Mouse (Mus musculus): ENCODE results near the gene Wdhd1. TPM values are rescaled to one million over a fixed set of nuclear protein-coding genes. Genes with fewer than 3 reads are reported as not detected.

Gene Wdhd1
- polyA plus RNA-seq, 1 experiment from 2014 or later, result 18.1 TPM

DNA sequence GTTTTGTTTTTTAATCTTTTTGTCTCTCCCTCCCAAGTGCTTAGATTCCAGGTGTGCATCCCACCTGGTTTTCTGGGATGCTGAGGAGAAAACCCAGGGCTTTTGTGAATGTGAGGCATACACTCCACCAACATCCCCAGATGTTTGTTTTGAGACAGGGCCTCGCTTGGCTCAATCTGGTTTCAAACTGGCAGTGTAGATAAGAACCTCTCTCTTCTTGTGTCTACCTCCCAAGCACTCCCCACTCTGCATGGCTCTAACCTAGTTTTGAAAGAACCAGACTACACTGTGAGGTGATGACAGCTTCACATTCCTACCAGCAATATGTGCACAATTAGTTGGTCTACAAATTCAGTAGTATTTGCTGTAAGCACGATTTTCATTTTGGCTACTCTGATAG, 43.1 kb downstream of the Wdhd1 start:
- no peaks in the 10 kb centered on the region for H3K9me3 ChIP-seq
- no peaks in the 10 kb centered on the region for H3K27me3 ChIP-seq (replicated peaks)
- 80% methylated on average over 2 of the region's 2 CpGs for WGBS
- ATAC-seq (replicated peaks), result no peak
- no peak overlapping the region for H3K4me2 ChIP-seq
- H3K27ac ChIP-seq, result no peak overlapping the region
- H3K36me3 ChIP-seq (replicated peaks), result no peaks in the 10 kb centered on the region
- H3K4me1 ChIP-seq, result no peaks in the 10 kb centered on the region
- no peak overlapping the region for H3K4me3 ChIP-seq
- H3K9ac ChIP-seq, result no peak overlapping the region

DNA sequence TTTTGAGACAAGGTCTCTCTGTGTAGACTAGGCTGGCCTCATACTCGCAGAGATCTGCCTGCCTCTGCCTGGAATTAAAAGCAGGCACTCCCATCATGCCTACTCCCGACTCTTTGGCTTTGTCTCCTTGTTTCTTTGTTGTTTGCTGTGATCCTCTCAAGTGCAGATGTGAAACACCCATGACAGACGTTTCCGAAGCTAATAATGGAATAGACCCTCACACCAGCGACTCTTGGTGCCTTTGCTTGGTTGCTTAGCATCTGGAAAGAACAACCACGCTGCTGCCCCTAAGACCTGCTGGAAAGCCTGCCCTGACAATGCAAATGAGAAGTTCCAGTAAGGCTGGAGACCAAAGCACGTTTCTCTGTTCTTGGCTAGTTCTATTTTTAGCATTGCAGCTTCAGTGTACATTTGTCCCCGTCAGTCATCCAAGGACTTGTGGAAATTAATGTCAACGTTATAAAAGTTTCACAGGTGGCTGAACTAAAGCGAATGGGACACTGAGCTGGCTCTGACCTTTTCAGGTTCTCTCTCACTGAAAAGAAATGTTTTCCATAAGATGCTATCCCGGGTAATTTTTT, 46.8 kb downstream of the Wdhd1 start:
- no peaks in the 10 kb centered on the region for H3K36me3 ChIP-seq (replicated peaks)
- no peaks in the 10 kb centered on the region for H3K4me1 ChIP-seq
- no peaks in the 10 kb centered on the region for H3K9me3 ChIP-seq
- no peak for ATAC-seq (replicated peaks)
- no peak overlapping the region for H3K9ac ChIP-seq
- WGBS, result 87% methylated on average over 11 of the region's 11 CpGs
- no peak overlapping the region for H3K4me3 ChIP-seq
- H3K27ac ChIP-seq, result no peak overlapping the region
- no peak overlapping the region for H3K4me2 ChIP-seq
- H3K27me3 ChIP-seq (replicated peaks), result no peaks in the 10 kb centered on the region

DNA sequence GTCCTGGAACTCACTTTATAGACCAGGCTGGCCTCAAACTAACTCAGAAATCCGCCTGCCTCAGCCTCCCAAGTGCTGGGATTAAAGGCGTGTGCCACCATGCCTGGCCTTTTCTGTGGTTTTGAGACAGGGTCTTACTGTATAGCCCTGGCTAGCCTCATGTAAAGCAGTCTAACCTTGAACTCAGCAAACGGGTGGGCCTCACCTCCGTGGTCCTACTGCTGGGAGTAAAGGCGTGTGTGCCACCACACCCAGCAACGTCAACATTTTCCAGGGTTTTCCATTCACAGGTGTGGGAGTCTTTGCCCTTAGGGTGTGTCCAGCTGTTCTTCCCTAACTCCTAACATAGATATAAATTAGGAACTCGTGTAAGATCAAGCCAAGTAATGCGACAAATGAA, 50.7 kb downstream of the Wdhd1 start:
- Histone ChIP-seq H3K27me3 (replicated peaks) (no peaks in the 10 kb centered on the region), H3K9me3 (no peaks in the 10 kb centered on the region), H3K4me1 (no peaks in the 10 kb centered on the region), H3K36me3 (replicated peaks) (no peaks in the 10 kb centered on the region), H3K4me2 (no peak overlapping the region), H3K9ac (no peak overlapping the region), H3K4me3 (no peak overlapping the region), H3K27ac (no peak overlapping the region)
- ATAC-seq (replicated peaks), result no peak
- WGBS, result 93% methylated on average over 8 of the region's 8 CpGs

DNA sequence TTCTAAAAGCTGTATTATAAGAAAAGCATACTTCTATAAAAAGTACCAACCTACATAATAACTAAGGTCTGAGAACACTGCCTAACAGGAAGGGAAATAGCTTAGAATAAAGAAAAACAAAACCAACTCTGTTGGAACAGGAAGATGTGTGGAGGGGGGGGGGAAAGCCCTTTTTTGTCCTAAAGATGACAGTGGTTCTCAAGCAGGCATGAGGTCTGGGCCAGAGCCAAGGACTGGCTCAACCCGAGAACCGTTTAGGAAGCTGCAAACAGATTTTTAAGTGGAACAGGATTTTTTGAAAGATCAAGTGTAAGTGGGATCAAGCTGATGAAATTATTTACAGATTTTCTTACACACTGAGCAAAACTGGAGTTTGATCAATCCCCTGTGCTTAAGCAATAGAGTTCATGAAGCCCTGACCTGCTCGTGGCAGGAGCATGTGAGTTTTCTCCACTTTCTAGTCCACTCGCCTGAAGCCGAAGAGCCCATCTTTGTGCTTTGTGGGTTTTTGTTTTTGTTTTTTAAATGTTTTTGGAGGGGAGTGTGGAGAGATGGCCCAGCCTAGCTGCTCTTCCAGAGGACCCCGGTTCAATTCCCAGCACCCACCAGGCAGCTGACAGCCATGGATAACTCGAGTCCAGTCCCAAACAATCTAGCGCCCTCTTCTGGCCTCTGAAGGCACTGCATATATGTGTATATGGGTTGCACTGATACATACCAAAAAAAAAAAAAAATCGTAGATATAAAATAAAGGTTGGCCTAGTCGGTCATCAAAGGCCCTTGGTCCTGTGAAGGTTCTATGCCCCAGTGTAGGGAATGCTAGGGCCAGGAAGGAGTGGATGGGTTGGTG, 52.0 kb downstream of the Wdhd1 start:
- Histone ChIP-seq H3K9me3 (no peaks in the 10 kb centered on the region), H3K27me3 (replicated peaks) (no peaks in the 10 kb centered on the region), H3K9ac (no peak overlapping the region), H3K4me3 (no peak overlapping the region), H3K4me2 (no peak overlapping the region), H3K27ac (no peak overlapping the region), H3K36me3 (replicated peaks) (no peaks in the 10 kb centered on the region), H3K4me1 (no peaks in the 10 kb centered on the region)
- ATAC-seq (replicated peaks), result no peak
- 85% methylated on average over 10 of the region's 10 CpGs for WGBS

DNA sequence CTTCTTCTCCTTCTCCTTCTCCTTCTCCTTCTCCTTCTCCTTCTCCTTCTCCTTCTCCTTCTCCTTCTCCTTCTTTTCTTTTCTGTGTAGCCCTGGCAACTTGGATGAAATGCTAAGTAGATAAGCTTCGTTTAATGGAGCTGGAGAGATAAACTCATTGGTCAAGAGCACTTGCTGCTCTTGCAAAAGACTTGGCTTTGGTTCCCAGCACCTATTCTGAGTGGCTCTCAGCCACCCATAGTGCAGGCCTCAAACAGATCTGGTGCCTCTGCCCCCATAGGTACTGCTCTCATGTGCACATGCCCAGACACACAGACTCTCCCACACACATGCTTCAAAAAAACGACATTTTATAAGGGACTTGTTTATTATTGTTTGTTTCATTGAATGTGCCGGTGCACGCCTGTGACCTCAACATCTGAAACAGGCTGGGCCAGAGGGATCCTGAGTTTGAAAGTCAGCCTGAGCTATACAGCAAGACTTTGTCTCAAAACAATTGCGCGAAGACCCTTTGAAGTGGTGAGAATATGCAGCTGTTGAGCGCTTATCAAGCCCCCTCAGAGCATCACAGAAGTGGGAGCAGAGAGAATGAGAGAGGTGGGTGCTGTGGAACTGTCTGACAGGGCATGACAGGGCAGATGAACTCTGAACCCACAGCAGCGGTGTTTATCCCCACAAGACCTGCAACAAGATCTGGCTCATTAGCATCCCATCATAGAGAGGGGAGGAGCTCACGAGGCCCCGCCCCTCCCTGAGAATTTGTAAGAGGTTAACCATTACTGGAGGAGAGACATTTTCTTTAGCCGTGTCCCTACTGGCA, 53.8 kb downstream of the Wdhd1 start:
- no peak overlapping the region for H3K9ac ChIP-seq
- H3K9me3 ChIP-seq, result no peaks in the 10 kb centered on the region
- no peaks in the 10 kb centered on the region for H3K27me3 ChIP-seq (replicated peaks)
- no peak overlapping the region for H3K4me3 ChIP-seq
- ATAC-seq (replicated peaks), result no peak
- 82% methylated on average over 11 of the region's 11 CpGs for WGBS
- H3K4me2 ChIP-seq, result no peak overlapping the region
- no peaks in the 10 kb centered on the region for H3K36me3 ChIP-seq (replicated peaks)
- H3K4me1 ChIP-seq, result no peaks in the 10 kb centered on the region
- H3K27ac ChIP-seq, result no peak overlapping the region

DNA sequence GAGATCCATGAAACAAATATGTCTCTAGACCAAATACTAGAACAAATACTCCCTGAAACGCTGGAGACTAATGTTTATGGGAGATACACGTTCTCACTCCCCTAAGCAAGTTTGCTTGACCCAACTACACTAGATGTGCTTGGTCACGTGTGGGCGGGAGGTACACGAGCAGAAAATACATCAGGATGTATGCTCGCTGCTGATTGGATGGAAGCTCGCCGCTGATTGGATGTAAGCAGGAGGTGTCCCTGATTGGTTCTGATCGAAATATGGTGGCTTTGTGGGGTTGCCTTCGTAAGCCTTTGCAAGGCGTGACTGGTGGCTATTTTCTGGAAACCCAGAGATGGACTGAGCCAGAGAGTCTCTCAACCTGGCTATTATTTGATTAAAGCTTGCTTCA, 55.1 kb downstream of the Wdhd1 start:
- no peak for ATAC-seq (replicated peaks)
- Histone ChIP-seq H3K4me3 (no peak overlapping the region), H3K27me3 (replicated peaks) (no peaks in the 10 kb centered on the region), H3K9me3 (no peaks in the 10 kb centered on the region), H3K27ac (no peak overlapping the region), H3K4me1 (no peaks in the 10 kb centered on the region), H3K4me2 (no peak overlapping the region), H3K36me3 (replicated peaks) (no peaks in the 10 kb centered on the region), H3K9ac (no peak overlapping the region)
- WGBS, result 89% methylated on average over 11 of the region's 11 CpGs

DNA sequence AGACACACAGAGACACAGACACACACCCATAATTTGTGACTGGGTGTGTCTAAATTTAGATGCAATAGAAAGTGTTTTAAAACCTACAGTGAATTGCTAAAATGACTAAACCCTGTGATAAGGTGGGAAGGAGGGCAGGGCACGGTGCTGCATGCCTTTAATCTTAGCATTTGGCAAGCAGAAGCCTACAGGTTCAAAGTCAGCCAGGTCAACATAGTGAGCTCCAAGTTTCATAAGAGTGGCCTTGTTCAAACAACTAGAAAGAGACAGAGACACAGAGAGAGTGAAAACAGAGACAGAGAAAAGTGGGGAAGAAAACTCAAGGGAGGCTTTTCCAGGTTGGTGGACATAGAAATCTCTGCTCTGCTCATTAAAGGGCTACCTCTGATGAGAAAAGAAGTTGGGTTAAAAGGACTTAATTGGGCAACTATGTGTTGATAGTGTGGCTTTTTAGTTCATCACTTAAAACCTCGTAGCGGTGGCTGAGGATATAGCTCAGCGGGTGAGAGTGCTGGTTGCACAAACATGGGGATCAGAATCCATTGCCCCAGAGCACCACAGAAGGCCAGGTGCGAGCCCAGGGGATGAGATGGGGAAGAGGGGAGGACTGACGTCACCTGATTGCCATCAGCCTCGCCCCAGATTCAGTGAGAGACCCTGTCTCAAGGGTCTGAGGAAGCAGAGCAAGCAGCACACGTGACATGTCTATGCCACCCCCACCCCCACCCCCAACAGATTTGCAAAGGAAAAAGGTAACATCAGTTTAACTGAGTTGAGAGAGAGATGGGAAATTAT, 56.2 kb downstream of the Wdhd1 start:
- ATAC-seq (replicated peaks), result no peak
- no peak overlapping the region for H3K9ac ChIP-seq
- no peak overlapping the region for H3K4me2 ChIP-seq
- 85% methylated on average over 8 of the region's 8 CpGs for WGBS
- no peak overlapping the region for H3K27ac ChIP-seq
- no peaks in the 10 kb centered on the region for H3K27me3 ChIP-seq (replicated peaks)
- no peak overlapping the region for H3K4me3 ChIP-seq
- H3K36me3 ChIP-seq (replicated peaks), result no peaks in the 10 kb centered on the region
- H3K9me3 ChIP-seq, result no peaks in the 10 kb centered on the region
- H3K4me1 ChIP-seq, result no peaks in the 10 kb centered on the region

DNA sequence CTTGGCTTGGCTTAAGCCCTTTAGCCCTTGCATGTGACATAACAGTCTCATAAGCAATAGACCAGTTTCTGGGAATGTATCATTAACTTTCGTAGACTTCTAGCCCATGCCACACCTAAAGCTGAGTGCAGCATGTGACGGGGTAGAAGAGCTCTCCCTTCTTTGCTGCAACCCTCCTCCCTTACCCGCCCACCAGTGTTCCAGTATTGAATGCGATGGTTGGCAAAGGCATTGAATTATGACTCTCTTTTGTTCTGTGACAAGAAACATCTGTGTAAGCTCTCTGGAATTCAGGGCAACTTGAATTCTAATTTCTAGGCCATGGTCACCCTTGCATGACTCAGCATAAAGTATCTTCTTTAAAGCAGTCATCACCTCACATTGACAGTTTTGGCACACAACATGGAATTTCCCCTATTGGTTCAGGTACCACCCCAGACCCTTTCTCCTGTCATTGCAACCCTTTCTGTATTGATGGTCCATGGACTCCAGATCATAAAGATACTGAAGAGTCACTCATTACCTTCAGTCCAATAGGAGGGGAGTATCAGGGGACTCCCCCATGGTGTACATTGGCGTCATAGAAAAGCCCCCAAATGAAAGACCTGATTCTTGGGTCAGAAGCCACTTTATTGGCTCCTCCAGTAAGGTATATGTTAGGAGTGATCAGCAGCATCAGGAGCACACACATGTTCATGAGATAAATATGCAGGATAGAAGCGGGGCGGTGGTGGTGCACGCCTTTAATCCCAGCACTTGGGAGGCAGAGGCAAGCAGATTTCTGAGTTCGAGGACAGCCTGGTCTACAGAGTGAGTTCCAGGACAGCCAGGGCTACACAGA, 57.7 kb downstream of the Wdhd1 start:
- H3K27ac ChIP-seq, result no peak overlapping the region
- H3K4me1 ChIP-seq, result no peaks in the 10 kb centered on the region
- no peak overlapping the region for H3K4me2 ChIP-seq
- no peak for ATAC-seq (replicated peaks)
- no peak overlapping the region for H3K4me3 ChIP-seq
- no peaks in the 10 kb centered on the region for H3K36me3 ChIP-seq (replicated peaks)
- no peaks in the 10 kb centered on the region for H3K9me3 ChIP-seq
- 89% methylated on average over 9 of the region's 9 CpGs for WGBS
- H3K27me3 ChIP-seq (replicated peaks), result no peaks in the 10 kb centered on the region
- H3K9ac ChIP-seq, result no peak overlapping the region

DNA sequence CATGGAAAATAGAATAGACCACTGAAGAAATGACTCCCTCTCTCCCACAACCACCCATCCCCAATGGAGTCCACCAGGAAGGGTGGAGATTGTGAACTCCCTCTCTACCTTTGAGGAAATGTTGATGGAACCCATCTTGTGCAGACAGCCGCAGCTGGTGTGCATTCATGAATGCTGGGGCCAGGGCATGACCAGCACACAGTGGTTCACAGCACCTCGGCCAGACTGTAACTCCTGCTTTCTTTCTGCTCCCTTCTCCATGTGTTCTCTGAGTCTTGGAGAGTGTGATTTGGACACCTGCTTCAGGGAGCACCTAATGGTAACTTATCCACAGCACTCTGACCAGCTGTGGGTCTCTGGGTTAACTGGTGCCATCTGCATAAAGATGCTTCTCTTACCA, 60.1 kb downstream of the Wdhd1 start:
- ATAC-seq (replicated peaks), result no peak
- no peaks in the 10 kb centered on the region for H3K36me3 ChIP-seq (replicated peaks)
- 82% methylated on average over 2 of the region's 2 CpGs for WGBS
- no peaks in the 10 kb centered on the region for H3K4me1 ChIP-seq
- no peak overlapping the region for H3K4me2 ChIP-seq
- H3K9ac ChIP-seq, result no peak overlapping the region
- no peaks in the 10 kb centered on the region for H3K27me3 ChIP-seq (replicated peaks)
- H3K4me3 ChIP-seq, result no peak overlapping the region
- no peak overlapping the region for H3K27ac ChIP-seq
- H3K9me3 ChIP-seq, result no peaks in the 10 kb centered on the region

DNA sequence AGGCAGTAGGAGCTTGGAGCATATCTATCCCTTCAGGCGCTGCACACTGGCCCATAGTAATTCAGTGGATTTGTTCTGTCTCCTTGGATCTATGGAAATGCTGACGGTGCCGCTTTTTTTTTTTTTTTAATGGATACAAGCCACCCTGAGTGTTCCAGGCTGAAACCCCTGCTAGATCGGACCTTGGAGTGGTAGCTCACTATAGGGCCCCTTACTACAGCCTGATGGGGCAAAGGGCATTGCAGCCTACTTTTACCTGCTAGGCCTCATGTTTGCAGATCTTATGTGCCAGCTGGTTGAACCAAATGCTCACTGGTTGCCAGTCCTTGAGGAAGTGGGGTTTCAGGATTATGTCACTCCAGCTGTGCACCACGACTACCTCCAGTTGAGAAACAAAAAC, 62.3 kb downstream of the Wdhd1 start:
- 76% methylated on average over 5 of the region's 5 CpGs for WGBS
- Histone ChIP-seq H3K27me3 (replicated peaks) (no peaks in the 10 kb centered on the region), H3K27ac (no peak overlapping the region), H3K9me3 (no peaks in the 10 kb centered on the region), H3K9ac (no peak overlapping the region), H3K4me2 (no peak overlapping the region), H3K36me3 (replicated peaks) (no peaks in the 10 kb centered on the region), H3K4me3 (no peak overlapping the region), H3K4me1 (no peaks in the 10 kb centered on the region)
- ATAC-seq (replicated peaks), result no peak

DNA sequence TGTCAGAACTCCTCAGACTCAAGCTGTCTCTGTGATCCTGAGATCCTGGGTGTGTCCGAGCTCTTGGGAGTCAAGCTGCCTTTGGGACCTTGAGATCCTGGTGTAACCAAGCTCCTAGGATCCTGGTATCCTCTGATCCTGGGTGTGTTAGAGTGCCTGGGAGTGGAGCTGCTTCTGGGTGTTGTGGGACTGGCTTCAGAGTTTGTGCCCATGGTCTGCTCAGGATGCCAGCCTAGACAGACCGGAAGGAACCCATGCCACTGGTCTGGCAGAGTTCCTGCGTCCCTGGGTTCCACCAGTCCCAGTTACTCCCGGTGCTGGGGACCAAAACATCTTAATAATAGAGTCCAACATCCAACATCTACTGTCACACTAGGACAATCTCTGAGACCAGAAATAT, 63.4 kb downstream of the Wdhd1 start:
- 92% methylated on average over 4 of the region's 4 CpGs for WGBS
- Histone ChIP-seq H3K4me1 (no peaks in the 10 kb centered on the region), H3K27ac (no peak overlapping the region), H3K27me3 (replicated peaks) (no peaks in the 10 kb centered on the region), H3K9ac (no peak overlapping the region), H3K4me2 (no peak overlapping the region), H3K9me3 (no peaks in the 10 kb centered on the region), H3K4me3 (no peak overlapping the region), H3K36me3 (replicated peaks) (no peaks in the 10 kb centered on the region)
- no peak for ATAC-seq (replicated peaks)
